Mouse (Mus musculus): ENCODE results near the gene Ms4a4b.
"Not testable (repeated sequence)": the region's sequence is repeated elsewhere in the genome, so short reads cannot be mapped to it uniquely, and the experiment has no call there.

Gene Ms4a4b

DNA sequence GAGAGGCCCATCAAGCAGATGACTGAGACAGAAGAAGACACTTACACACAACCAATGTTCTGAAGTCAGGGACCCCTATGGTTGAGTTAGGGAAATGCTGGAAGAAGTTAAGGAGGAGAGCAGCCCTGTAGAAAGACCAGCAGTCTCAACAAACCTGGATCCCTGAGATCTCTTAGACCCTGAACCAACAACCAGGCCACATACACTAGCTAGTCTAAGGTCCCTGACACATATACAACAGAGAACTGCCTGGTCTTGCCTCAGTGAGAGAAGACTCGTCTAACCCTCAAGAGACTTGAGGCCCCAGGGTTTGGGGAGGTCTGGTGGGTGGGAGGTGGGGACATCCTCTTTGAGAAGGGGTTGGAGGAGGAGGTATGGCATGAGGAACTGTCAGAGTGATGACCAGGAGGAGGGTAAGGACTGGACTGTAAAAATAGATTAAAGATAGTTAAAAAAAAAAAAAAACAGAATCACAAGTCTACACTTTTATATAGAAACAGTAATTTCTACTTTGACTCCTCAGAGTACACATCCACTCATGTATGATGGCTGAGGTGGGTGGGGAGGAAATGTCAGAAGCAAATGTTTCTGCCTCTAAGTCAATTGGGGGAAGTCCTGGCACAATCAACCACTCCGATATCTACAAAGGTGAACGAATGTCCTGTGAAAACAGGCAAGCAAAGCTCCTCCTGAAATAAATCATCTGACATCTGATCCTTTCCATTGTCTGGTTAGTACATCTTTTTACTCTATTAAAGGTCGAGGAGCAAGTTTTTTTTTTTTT lies 48.2 kb downstream of the Ms4a4b start:
- DNase-seq = no peak

DNA sequence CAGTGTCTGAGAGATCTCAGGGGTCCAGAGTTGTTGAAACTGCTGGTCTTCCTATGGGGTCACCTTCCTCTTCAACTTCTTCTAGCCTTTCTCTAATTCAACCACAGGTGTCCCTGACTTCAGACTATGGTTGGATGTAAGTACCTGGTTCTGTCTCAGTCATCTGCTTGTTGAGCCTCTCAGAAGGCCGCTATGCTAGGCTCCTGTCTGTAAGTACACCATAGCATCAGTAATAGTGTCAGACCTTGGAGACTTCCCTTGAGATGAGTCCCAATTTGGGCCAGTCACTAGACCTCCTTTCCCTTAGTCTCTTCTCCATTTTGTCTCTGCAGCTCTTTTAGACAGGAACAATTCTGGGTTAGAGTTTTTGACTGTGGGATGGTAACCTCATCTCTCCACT lies 49.3 kb downstream of the Ms4a4b start:
- DNase-seq = no peak

DNA sequence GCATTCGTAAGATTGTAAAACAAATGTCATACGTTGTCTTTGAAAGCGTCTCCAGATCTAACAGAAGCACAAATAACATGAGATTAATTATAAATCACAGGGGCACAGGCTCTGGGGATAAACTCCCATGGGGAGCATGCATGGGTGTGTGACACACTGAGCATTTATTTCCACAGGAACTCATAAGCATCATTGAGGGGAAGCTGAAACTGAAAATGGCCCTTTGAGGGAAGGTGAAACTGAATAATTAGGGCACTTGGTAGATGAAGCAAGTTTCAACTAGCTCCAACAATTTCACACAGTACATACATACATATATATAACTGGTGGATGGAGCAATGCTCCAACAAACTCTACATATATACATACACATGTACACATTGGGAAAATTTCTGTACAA lies 51.2 kb downstream of the Ms4a4b start:
- no peak for DNase-seq

DNA sequence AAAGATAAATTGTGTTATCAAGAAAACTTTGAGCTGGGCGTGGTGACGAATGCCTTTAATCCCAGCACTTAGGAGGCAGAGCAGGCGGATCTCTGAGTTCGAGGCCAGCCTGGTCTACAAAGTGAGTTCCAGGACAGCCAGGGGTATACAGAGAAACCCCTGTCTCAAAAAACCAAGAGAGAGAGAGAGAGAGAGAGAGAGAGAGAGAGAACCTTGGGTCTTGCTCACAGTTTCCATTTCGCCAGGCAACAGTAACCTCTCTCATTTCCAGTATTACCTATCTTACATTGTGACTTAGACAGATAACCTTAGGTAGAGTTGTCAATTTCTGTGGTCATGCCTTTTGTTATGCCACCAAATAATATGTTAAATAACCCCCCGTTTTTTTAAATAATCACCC lies 53.0 kb downstream of the Ms4a4b start:
- DNase-seq = no peak

DNA sequence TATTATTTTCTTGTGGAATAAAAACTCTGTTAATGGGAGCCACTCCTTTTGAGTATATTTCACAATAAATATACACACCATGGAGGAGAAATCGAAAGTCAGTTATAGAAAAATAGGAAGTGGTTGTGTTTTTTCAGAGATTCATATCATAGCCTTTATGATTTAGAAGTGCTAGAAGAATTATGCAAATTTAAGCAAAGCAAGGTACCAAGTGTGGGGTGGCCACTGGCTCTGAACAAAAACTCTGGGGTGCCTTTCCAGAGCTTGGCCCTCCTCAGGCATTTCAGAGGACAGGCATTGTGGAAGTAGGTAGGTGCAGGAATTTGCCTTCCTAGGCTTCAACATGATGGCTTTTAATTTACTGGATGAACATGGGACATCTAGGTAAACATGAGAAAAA lies 53.9 kb downstream of the Ms4a4b start:
- DNase-seq = not testable (repeated sequence)

DNA sequence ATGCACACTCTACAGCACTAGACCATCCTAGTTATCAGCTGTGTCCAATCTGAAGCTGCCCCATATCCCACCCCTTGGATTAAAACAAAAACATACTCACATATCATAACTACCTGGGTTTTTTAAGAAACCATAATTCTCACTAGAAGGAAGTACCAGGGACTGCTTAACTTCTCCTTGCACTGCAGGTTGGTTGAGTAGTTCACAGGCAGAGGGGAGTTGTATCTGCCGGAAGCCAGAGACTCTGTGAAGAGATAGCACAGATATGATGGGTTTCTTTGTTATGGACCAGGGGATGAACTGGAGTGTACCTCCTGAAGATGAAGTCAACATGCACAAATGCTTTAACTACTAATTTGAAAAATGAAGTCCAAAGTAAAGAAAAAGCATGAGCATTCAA lies 57.4 kb downstream of the Ms4a4b start:
- no peak for DNase-seq

DNA sequence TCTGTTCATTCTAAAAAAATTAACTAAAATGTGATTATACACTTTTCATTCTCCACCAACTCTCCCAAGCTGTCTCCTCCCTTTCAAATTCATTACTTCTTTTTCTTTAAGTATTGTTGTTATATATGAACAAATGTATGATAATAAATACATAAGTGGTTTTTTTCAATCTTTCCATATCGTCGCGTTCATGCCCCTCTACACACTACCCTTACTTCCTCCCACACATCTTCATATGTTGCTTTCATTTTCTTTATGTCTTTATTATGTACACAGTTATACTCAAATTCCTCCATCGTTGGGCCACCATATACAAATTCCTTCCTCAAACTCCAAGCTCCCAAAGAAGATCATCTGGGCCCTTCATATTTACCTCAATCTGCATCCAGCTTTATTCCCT lies 58.0 kb downstream of the Ms4a4b start:
- DNase-seq = no peak

DNA sequence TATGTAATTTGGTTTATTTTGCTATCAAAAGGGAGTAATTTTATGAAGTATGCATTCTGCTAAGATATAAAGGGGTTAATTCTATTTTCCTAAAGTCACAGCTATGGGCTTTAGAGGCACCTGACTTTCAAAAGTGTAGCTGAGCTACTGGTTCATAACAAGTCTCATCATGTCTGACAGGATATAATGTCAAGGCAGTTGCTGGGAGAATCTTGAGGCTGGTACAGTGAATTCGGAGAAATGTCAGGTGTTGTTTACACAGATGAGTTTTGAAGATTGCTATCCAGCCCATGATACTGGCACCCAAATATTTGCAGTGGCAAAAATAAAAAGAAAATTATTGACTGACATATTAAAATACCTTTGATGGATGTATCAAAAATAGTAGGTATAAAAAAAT lies 61.5 kb downstream of the Ms4a4b start:
- DNase-seq = no peak

DNA sequence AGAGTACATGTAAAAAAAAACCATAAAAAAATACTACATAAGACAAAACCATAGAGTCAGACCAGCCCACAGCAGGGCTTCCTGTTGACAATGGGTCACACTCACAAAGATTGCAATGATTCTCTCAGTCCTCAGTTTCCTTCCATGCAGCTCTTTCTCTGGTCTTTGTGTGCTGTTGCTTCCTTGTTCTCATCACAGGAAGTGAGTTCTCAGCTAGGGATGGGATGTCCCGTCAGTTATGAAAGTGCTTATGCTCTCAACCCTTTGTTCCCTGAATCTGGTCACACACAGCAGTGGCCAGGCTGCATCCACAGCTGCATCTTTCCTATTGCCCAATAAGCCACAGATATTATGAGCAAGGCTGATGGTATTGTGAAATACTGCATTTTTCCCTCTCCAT lies 70.1 kb downstream of the Ms4a4b start:
- DNase-seq = no peak

DNA sequence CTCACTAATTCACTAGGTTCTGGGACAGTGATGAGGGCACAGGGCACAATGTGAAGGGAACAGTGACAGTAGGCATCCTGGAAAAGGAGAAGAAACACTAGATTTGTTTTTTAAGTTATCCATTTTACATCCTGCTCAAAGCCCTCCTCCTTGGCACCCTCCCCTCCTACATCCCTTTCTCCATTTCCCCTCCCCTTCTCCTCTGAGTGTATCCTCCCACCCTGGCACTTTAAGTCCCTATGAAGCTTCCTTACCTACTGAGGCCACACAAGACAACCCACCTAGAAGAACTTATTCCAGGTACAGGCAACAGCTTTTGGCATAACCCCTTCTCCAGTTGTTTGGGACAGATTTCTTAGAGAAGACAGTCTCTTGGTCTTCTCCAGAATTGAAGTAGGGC lies 72.9 kb downstream of the Ms4a4b start, which contains the start of gene Ms4a6b:
Gene Ms4a6b (plus strand): TSS at position 267 of the 400 bp plus-strand sequence.
- DNase-seq = no peak
